Comparison of ENCODE assay signal across 10 mouse cellular contexts in the genomic region with DNA sequence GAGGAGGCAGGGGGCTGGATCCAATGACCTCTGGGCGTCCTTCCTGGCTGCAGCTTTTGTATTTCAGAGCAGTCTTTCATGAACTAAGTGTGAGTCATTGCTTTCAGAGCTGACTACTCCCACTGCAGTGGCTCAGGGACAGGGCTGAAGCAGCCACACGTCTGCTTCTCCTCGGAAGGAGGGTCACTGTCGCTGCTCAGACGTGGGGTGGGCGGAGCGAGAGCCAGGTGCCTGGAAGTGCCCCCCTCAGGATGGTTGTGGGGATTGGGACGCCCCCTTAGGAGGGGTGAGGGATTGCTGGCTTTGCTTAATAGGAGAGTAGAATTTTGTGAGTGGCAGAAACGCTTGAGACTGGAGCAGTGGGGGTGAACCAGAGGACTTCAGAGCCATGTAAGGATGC. TPM values are rescaled to one million over a fixed set of nuclear protein-coding genes. Genes with fewer than 3 reads are reported as not detected.
DNase-seq lines count a peak whose midpoint lies in the region; ATAC-seq and TF ChIP-seq lines count a peak whose summit lies in the region.
"Had no signal": no experiment of that assay in that cellular context is flagged by ENCODE, and none has a peak within 500 bp of the region (broad histone marks: within the 10 kb centered on the region; RNA-seq: fewer than 3 reads in every experiment).

No protein-coding gene starts in this region.

- no peaks in the 10 kb centered on the region; the same call in 1 of the 2 replicates for H3K4me1 ChIP-seq in kidney, postnatal 0 days (replicated peaks; ENCODE audit: insufficient read depth, low read length)
- peaks cover 16% of the 10 kb centered on the region for H3K4me1 ChIP-seq in midbrain, embryonic 15.5 days

- H3K9me3 ChIP-seq in kidney, postnatal 0 days (replicated peaks; ENCODE audit: low read length) = no peaks in the 10 kb centered on the region
- no peaks in the 10 kb centered on the region for H3K9me3 ChIP-seq in midbrain, embryonic 15.5 days
- H3K9me3 ChIP-seq: embryonic facial prominence, embryonic 13.5 days; neural tube, embryonic 12.5 days had no signal

- H3K36me3 ChIP-seq in kidney, postnatal 0 days (ENCODE audit: insufficient read depth, low read length) = no peaks in the 10 kb centered on the region
- H3K36me3 ChIP-seq in midbrain, embryonic 15.5 days (replicated peaks) = no peaks in the 10 kb centered on the region
- H3K36me3 ChIP-seq: embryonic facial prominence, embryonic 13.5 days; neural tube, embryonic 12.5 days had no signal

- peak; percentile 20 for DNase-seq in cerebellum, adult 9-11 months
- no peak for DNase-seq in cerebellum, postnatal 14 days
- no peak for DNase-seq in kidney, postnatal 0 days (ENCODE audit: low spot score)
- DNase-seq in kidney, adult 18-20 months = no peak
- peak; percentile 35 for DNase-seq in 416B (ENCODE audit: low read depth)
- peak; percentile 60 to 62 for DNase-seq in adrenal gland, postnatal 36 days
- no peak for DNase-seq in cerebellum, adult 18-20 months

- no peak overlapping the region for H3K4me2 ChIP-seq in kidney, postnatal 0 days (ENCODE audit: low read length)
- no peak overlapping the region for H3K4me2 ChIP-seq in midbrain, embryonic 15.5 days
- H3K4me2 ChIP-seq: embryonic facial prominence, embryonic 13.5 days; neural tube, embryonic 12.5 days had no signal

- no peak overlapping the region for H3K9ac ChIP-seq in kidney, postnatal 0 days (ENCODE audit: low read depth, low read length)
- H3K9ac ChIP-seq in midbrain, embryonic 15.5 days = no peak overlapping the region
- H3K9ac ChIP-seq: embryonic facial prominence, embryonic 13.5 days; neural tube, embryonic 12.5 days had no signal

- H3K27ac ChIP-seq in kidney, postnatal 0 days = no peak overlapping the region
- H3K27ac ChIP-seq in midbrain, embryonic 15.5 days = no peak overlapping the region
- H3K27ac ChIP-seq: embryonic facial prominence, embryonic 13.5 days; neural tube, embryonic 12.5 days had no signal

- peak; percentile 6; the same call in 1 of the 2 replicates for TF ChIP-seq CTCF in kidney, postnatal 0 days (IDR thresholded peaks at IDR 0.05; ENCODE audit: low read depth)

- H3K4me3 ChIP-seq in kidney, postnatal 0 days (replicated peaks; ENCODE audit: low read depth, low read length) = no peak overlapping the region
- no peak overlapping the region for H3K4me3 ChIP-seq in midbrain, embryonic 15.5 days
- H3K4me3 ChIP-seq: embryonic facial prominence, embryonic 13.5 days; neural tube, embryonic 12.5 days had no signal

- WGBS in kidney, postnatal 0 days = 17% methylated on average over 9 of the region's 9 CpGs
- 32% methylated on average over 9 of the region's 9 CpGs for WGBS in midbrain, embryonic 15.5 days

- H3K27me3 ChIP-seq in kidney, postnatal 0 days (ENCODE audit: insufficient read depth, low read length) = 0 out of 2 replicates have a peak, but pooled peaks cover 3% of the 10 kb centered on the region
- peaks cover 9% of the 10 kb centered on the region for H3K27me3 ChIP-seq in midbrain, embryonic 15.5 days (replicated peaks)

- ATAC-seq in kidney, postnatal 0 days (replicated peaks; ENCODE audit: low FRiP score, low read depth) = no peak
- no peak for ATAC-seq in midbrain, embryonic 15.5 days (replicated peaks)

RNA-seq across cellular contexts. Expression of a gene that starts 4.2 kb away (rescaled TPM):
- 1.6 and 2.0 TPM in 2 replicates for polyA plus RNA-seq in kidney, postnatal 0 days (2015; fragmentation: Nextera tagmentation; extraction: Ambion mirVana)
- 1 to 10 TPM; 1.7 to 6.9 TPM for total RNA-seq in adrenal gland, postnatal 36 days (2021)
- polyA plus RNA-seq in midbrain, embryonic 15.5 days (2015; fragmentation: Nextera tagmentation; extraction: Ambion mirVana) = 2.6 and 3.9 TPM in 2 replicates

RNA-seq across cellular contexts. Expression of a gene that starts 31.0 kb away (rescaled TPM):
- 1,072 and 1,182 TPM in 2 replicates for polyA plus RNA-seq in kidney, postnatal 0 days (2015; fragmentation: Nextera tagmentation; extraction: Ambion mirVana)
- total RNA-seq in adrenal gland, postnatal 36 days (2021) = 1,000 to 10,000 TPM; 1,174 to 1,217 TPM
- polyA plus RNA-seq in midbrain, embryonic 15.5 days (2015; fragmentation: Nextera tagmentation; extraction: Ambion mirVana) = 622 and 634 TPM in 2 replicates

RNA-seq across cellular contexts. Expression of a gene that starts 34.6 kb away (rescaled TPM):
- 8.8 and 9.0 TPM in 2 replicates for polyA plus RNA-seq in kidney, postnatal 0 days (2015; fragmentation: Nextera tagmentation; extraction: Ambion mirVana)
- total RNA-seq in adrenal gland, postnatal 36 days (2021) = 1 to 10 TPM; 6.9 to 8.4 TPM
- polyA plus RNA-seq in midbrain, embryonic 15.5 days (2015; fragmentation: Nextera tagmentation; extraction: Ambion mirVana) = 72.0 and 75.2 TPM in 2 replicates

Comparison
In these comparisons a context has a peak if more than half of its experiments do, and no peak if none do; other contexts are left out.
1. DNase-seq: peak in cerebellum, adult 9-11 months (single experiment), 416B (single experiment) and adrenal gland, postnatal 36 days (2 of 2); none in cerebellum, postnatal 14 days (0 of 2), kidney, postnatal 0 days (single experiment), kidney, adult 18-20 months (single experiment) and cerebellum, adult 18-20 months (0 of 2).